15 mouse cellular contexts compared by ENCODE assay signal in genomic region chr12:71970791-71971654, GRCm38 (mm10).
DNase-seq lines count a peak whose midpoint lies in the region; ATAC-seq and TF ChIP-seq lines count a peak whose summit lies in the region.
"Had no signal": no experiment of that assay in that cellular context is flagged by ENCODE, and none has a peak within 500 bp of the region (broad histone marks: within the 10 kb centered on the region; RNA-seq: fewer than 3 reads in every experiment).

No protein-coding gene starts in this region.

- intact Hi-C loops in heart, postnatal 36 days (cut with DNase I) = no loop called here

- WGBS in liver, embryonic 13.5 days (ENCODE audit: insufficient replicate concordance) = 60% methylated on average over 9 of the region's 9 CpGs

- no peaks in the 10 kb centered on the region for H3K27me3 ChIP-seq in C2C12 (ENCODE audit: control insufficient read depth, insufficient read depth, insufficient read length)
- no peaks in the 10 kb centered on the region for H3K27me3 ChIP-seq in liver, embryonic 13.5 days
- H3K27me3 ChIP-seq: limb, embryonic 12.5 days; Patski had no signal

- H3ac ChIP-seq in C2C12 (ENCODE audit: control insufficient read depth, insufficient read length, low read depth) = no peak overlapping the region

- no peaks in the 10 kb centered on the region for H3K9me3 ChIP-seq in liver, embryonic 13.5 days (replicated peaks)
- H3K9me3 ChIP-seq: limb, embryonic 12.5 days; midbrain, embryonic 10.5 days had no signal

- no peaks in the 10 kb centered on the region for H3K79me2 ChIP-seq in C2C12 (ENCODE audit: control insufficient read depth, insufficient read depth)

- no peak overlapping the region for H3K9ac ChIP-seq in liver, embryonic 13.5 days
- H3K9ac ChIP-seq: limb, embryonic 12.5 days had no signal

- H3K79me3 ChIP-seq in C2C12 (ENCODE audit: low read depth) = no peaks in the 10 kb centered on the region

- H3K4me1 ChIP-seq in liver, embryonic 13.5 days (replicated peaks) = peaks cover 20% of the 10 kb centered on the region

- TF ChIP-seq CTCF in C2C12 (IDR thresholded peaks at IDR 0.05; ENCODE audit: control insufficient read depth, insufficient read depth, insufficient read length) = no peak

- ATAC-seq in liver, embryonic 13.5 days (ENCODE audit: low read depth) = peak; percentile 58
- ATAC-seq in frontal cortex, adult (ENCODE audit: low TSS enrichment) = no peak
- ATAC-seq: hindbrain, embryonic 16.5 days; Patski had no signal

- DNase-seq in heart, adult 8-10 months (ENCODE audit: low spot score) = peak; percentile 71
- no peak for DNase-seq in heart, postnatal 36 days
- DNase-seq in fat pad, adult 2 months (ENCODE audit: extremely low read depth, low read depth, low spot score) = peak; percentile 55
- no peak for DNase-seq in liver, embryonic 13.5 days
- DNase-seq in cerebellum, adult 18-20 months = no peak
- DNase-seq in cerebellum, postnatal 14 days = no peak
- DNase-seq: adrenal gland, adult 8-10 months; cerebellum, adult 11 months; thymus, postnatal 4 days had no signal

- peaks cover 48% of the 10 kb centered on the region for H3K36me3 ChIP-seq in C2C12 (ENCODE audit: control insufficient read depth, insufficient read depth)
- peaks cover 66% of the 10 kb centered on the region for H3K36me3 ChIP-seq in liver, embryonic 13.5 days

- H3K4me2 ChIP-seq in liver, embryonic 13.5 days = no peak overlapping the region
- H3K4me2 ChIP-seq: limb, embryonic 12.5 days had no signal

- H3K4me3 ChIP-seq in C2C12 (ENCODE audit: insufficient read depth, poor library complexity, severe bottlenecking) = no peak overlapping the region
- no peak overlapping the region for H3K4me3 ChIP-seq in liver, embryonic 13.5 days (replicated peaks)
- H3K4me3 ChIP-seq: limb, embryonic 12.5 days; midbrain, embryonic 10.5 days had no signal

- H3K27ac ChIP-seq in liver, embryonic 13.5 days = no peak overlapping the region
- H3K27ac ChIP-seq: limb, embryonic 12.5 days; midbrain, embryonic 10.5 days had no signal

TF ChIP-seq in C2C12, 6 proteins besides CTCF, POLR2A, EP300 and RAD21:
- TF ChIP-seq MYOD1 (IDR thresholded peaks at IDR 0.05; ENCODE audit: control insufficient read depth, insufficient read length, low read depth) (peak; percentile 44), USF1 (IDR thresholded peaks at IDR 0.05; ENCODE audit: low read depth) (no peak)
TF ChIP-seq in C2C12: peak in this region for 1.

Comparison
In these comparisons a context has a peak if more than half of its experiments do, and no peak if none do; other contexts are left out.
1. DNase-seq: peak in heart, adult 8-10 months (single experiment) and fat pad, adult 2 months (single experiment); none in heart, postnatal 36 days (0 of 2), liver, embryonic 13.5 days (single experiment), cerebellum, adult 18-20 months (0 of 2) and cerebellum, postnatal 14 days (0 of 2).